Mouse (Mus musculus) neural tube, embryonic 15.5 days (tissue): ENCODE measurements around the gene Adgrg3. TPM values are rescaled to one million over a fixed set of nuclear protein-coding genes. Genes with fewer than 3 reads are reported as not detected.
A peak's percentile ranks its signal among the peaks of the same experiment; 100 is the strongest.

Source experiments
- ATAC-seq: fragments of 200-750 bp; cut with Nextera tagmentation; 2 replicates; pipeline ENCODE4 v1.8.0; 2017; ENCODE audit warnings: mild to moderate bottlenecking, moderate TSS enrichment, moderate library complexity; ENCODE audit not compliant: low FRiP score
- H3K27ac ChIP-seq: fragments of 300-500 bp; sonication (generic); replicated peaks from 2 replicates; pipeline ENCODE4 v1.5.1; 2015; ENCODE audit warnings: mild to moderate bottlenecking, inconsistent platforms
- H3K27me3 ChIP-seq: fragments of 300-500 bp; sonication (generic); replicated peaks from 2 replicates; pipeline ENCODE4 v1.6.1; 2015; ENCODE audit warnings: inconsistent platforms
- H3K36me3 ChIP-seq: fragments of 300-500 bp; sonication (generic); 2 replicates; pipeline ENCODE4 v1.6.1; 2015; ENCODE audit warnings: inconsistent platforms
- H3K4me1 ChIP-seq: fragments of 300-500 bp; sonication (generic); 2 replicates; pipeline ENCODE4 v1.6.1; 2015; ENCODE audit warnings: inconsistent platforms
- H3K4me2 ChIP-seq: fragments of 300-500 bp; sonication (generic); 2 replicates; pipeline ENCODE4 v1.6.1; 2015; ENCODE audit warnings: inconsistent platforms, mild to moderate bottlenecking, moderate library complexity
- H3K4me3 ChIP-seq: fragments of 300-500 bp; sonication (generic); replicated peaks from 2 replicates; pipeline ENCODE4 v1.5.1; 2015; ENCODE audit warnings: mild to moderate bottlenecking, inconsistent platforms
- H3K9ac ChIP-seq: fragments of 300-500 bp; sonication (generic); replicated peaks from 2 replicates; pipeline ENCODE4 v1.6.1; 2015; ENCODE audit warnings: mild to moderate bottlenecking, inconsistent platforms
- H3K9me3 ChIP-seq: fragments of 300-500 bp; sonication (generic); replicated peaks from 2 replicates; pipeline ENCODE4 v1.6.1; 2016; ENCODE audit warnings: inconsistent platforms
- WGBS: fragments of 180-500 bp; shearing (Covaris S2); methylation state at CpG from one replicate; pipeline ENCODE4 v1.1.7; 2015; ENCODE audit warnings: mixed read lengths; 5-methylcytosine and 5-hydroxymethylcytosine counted together
- polyA plus RNA-seq: library from polyadenylated mRNA; unstranded; fragments of >200 nt; fragmentation: Nextera tagmentation; extraction: Ambion mirVana; gene quantifications from 2 replicates; pipeline ENCODE4 v1.2.1, GENCODE M21; 2015

Adgrg3 gene
- polyA plus RNA-seq, 1 experiment from 2014 or later, result 0.95 TPM

GRCm38 (mm10) chr8:94994006-94994405 lies 23.5 kb upstream of the Adgrg3 start:
- no peaks in the 10 kb centered on the region for H3K27me3 ChIP-seq
- H3K4me1 ChIP-seq, result peaks cover 83% of the 10 kb centered on the region
- H3K9ac ChIP-seq, result peak overlapping the region; percentile 53
- H3K36me3 ChIP-seq, result no peaks in the 10 kb centered on the region
- 3% methylated on average over 13 of the region's 14 CpGs for WGBS
- peak overlapping the region; percentile 61 for H3K4me2 ChIP-seq
- peak overlapping the region; percentile 40 for H3K4me3 ChIP-seq
- ATAC-seq, result peak; percentile 84
- H3K27ac ChIP-seq, result peak overlapping the region; percentile 91
- H3K9me3 ChIP-seq, result no peaks in the 10 kb centered on the region

- WGBS, result 11% methylated on average over 1 of the region's 1 CpGs
- H3K9me3 ChIP-seq, result no peaks in the 10 kb centered on the region
- peak overlapping the region; percentile 91 for H3K27ac ChIP-seq
- H3K4me1 ChIP-seq, result peaks cover 88% of the 10 kb centered on the region
- peak overlapping the region; percentile 53 for H3K9ac ChIP-seq
- H3K36me3 ChIP-seq, result no peaks in the 10 kb centered on the region
- ATAC-seq, result no peak
- H3K4me3 ChIP-seq, result peak overlapping the region; percentile 40
- peak overlapping the region; percentile 61 for H3K4me2 ChIP-seq
- H3K27me3 ChIP-seq, result no peaks in the 10 kb centered on the region
Observed at GRCm38 (mm10) chr8:94994510-94994909, 23.0 kb upstream of the Adgrg3 start.

GRCm38 (mm10) chr8:94995336-94995893 lies 22.1 kb upstream of the Adgrg3 start:
- Histone ChIP-seq H3K27me3 (no peaks in the 10 kb centered on the region), H3K27ac (peak overlapping the region; percentile 91), H3K4me2 (peak overlapping the region; percentile 61), H3K9me3 (no peaks in the 10 kb centered on the region), H3K4me1 (peaks cover 97% of the 10 kb centered on the region), H3K36me3 (no peaks in the 10 kb centered on the region), H3K4me3 (peak overlapping the region; percentile 40), H3K9ac (peak overlapping the region; percentile 53)
- ATAC-seq, result no peak
- 22% methylated on average over 5 of the region's 5 CpGs for WGBS

- Histone ChIP-seq H3K4me1 (peaks cover 98% of the 10 kb centered on the region), H3K36me3 (no peaks in the 10 kb centered on the region), H3K27me3 (no peaks in the 10 kb centered on the region), H3K9ac (peak overlapping the region; percentile 53), H3K4me3 (peak overlapping the region; percentile 40), H3K27ac (peak overlapping the region; percentile 91), H3K4me2 (peak overlapping the region; percentile 61), H3K9me3 (no peaks in the 10 kb centered on the region)
- ATAC-seq, result no peak
- WGBS, result 17% methylated on average over 12 of the region's 12 CpGs
Observed at GRCm38 (mm10) chr8:94996037-94996436, 21.5 kb upstream of the Adgrg3 start.

GRCm38 (mm10) chr8:94996899-94997856 lies 20.3 kb upstream of the Adgrg3 start:
- ATAC-seq, result peak; percentile 18
- no peaks in the 10 kb centered on the region for H3K9me3 ChIP-seq

GRCm38 (mm10) chr8:94997857-94998243 lies 19.6 kb upstream of the Adgrg3 start:
- no peaks in the 10 kb centered on the region for H3K27me3 ChIP-seq
- H3K9me3 ChIP-seq, result no peaks in the 10 kb centered on the region
- WGBS, result 24% methylated on average over 6 of the region's 6 CpGs
- ATAC-seq, result no peak
- peaks cover 90% of the 10 kb centered on the region for H3K4me1 ChIP-seq
- peak overlapping the region; percentile 91 for H3K27ac ChIP-seq
- H3K4me3 ChIP-seq, result peak overlapping the region; percentile 40
- H3K36me3 ChIP-seq, result no peaks in the 10 kb centered on the region
- peak overlapping the region; percentile 61 for H3K4me2 ChIP-seq
- peak overlapping the region; percentile 53 for H3K9ac ChIP-seq

More at GRCm38 (mm10) chr8:94996899-94997856, 20.3 kb upstream of the Adgrg3 start:
- no peaks in the 10 kb centered on the region for H3K27me3 ChIP-seq
- H3K36me3 ChIP-seq, result no peaks in the 10 kb centered on the region
- H3K27ac ChIP-seq, result peak overlapping the region; percentile 91
- peak overlapping the region; percentile 53 for H3K9ac ChIP-seq
- WGBS, result 31% methylated on average over 6 of the region's 6 CpGs
- H3K4me2 ChIP-seq, result peak overlapping the region; percentile 61
- H3K4me1 ChIP-seq, result peaks cover 94% of the 10 kb centered on the region
- H3K4me3 ChIP-seq, result peak overlapping the region; percentile 40

- H3K27ac ChIP-seq, result peak overlapping the region; percentile 91
- 28% methylated on average over 2 of the region's 2 CpGs for WGBS
Observed at GRCm38 (mm10) chr8:94998431-94998830, 19.1 kb upstream of the Adgrg3 start.

GRCm38 (mm10) chr8:94999004-94999403 lies 18.5 kb upstream of the Adgrg3 start:
- H3K4me1 ChIP-seq, result peaks cover 79% of the 10 kb centered on the region

More at GRCm38 (mm10) chr8:94998431-94998830, 19.1 kb upstream of the Adgrg3 start:
- peaks cover 5% of the 10 kb centered on the region for H3K36me3 ChIP-seq
- H3K4me1 ChIP-seq, result peaks cover 85% of the 10 kb centered on the region
- no peaks in the 10 kb centered on the region for H3K27me3 ChIP-seq
- H3K4me2 ChIP-seq, result peak overlapping the region; percentile 61
- peak overlapping the region; percentile 40 for H3K4me3 ChIP-seq
- H3K9me3 ChIP-seq, result no peaks in the 10 kb centered on the region
- peak overlapping the region; percentile 53 for H3K9ac ChIP-seq
- no peak for ATAC-seq

GRCm38 (mm10) chr8:94999956-95000355 lies 17.5 kb upstream of the Adgrg3 start:
- no peak for ATAC-seq
- no peak overlapping the region; the same call in 1 of the 2 replicates for H3K4me3 ChIP-seq
- WGBS, result 29% methylated on average over 6 of the region's 6 CpGs
- H3K4me2 ChIP-seq, result peak overlapping the region; percentile 61
- peaks cover 69% of the 10 kb centered on the region for H3K4me1 ChIP-seq
- no peaks in the 10 kb centered on the region for H3K27me3 ChIP-seq
- peak overlapping the region; percentile 37 for H3K9ac ChIP-seq
- H3K9me3 ChIP-seq, result no peaks in the 10 kb centered on the region
- H3K27ac ChIP-seq, result peak overlapping the region; percentile 91
- peaks cover 20% of the 10 kb centered on the region for H3K36me3 ChIP-seq

More at GRCm38 (mm10) chr8:94999004-94999403, 18.5 kb upstream of the Adgrg3 start:
- Histone ChIP-seq H3K9me3 (no peaks in the 10 kb centered on the region), H3K27ac (peak overlapping the region; percentile 91), H3K9ac (0 out of 2 replicates have a peak overlapping the region, but pooled peaks have one; percentile 18), H3K4me3 (peak overlapping the region; percentile 40), H3K4me2 (peak overlapping the region; percentile 61), H3K36me3 (peaks cover 10% of the 10 kb centered on the region), H3K27me3 (no peaks in the 10 kb centered on the region)
- WGBS, result 24% methylated on average over 6 of the region's 6 CpGs
- ATAC-seq, result no peak

GRCm38 (mm10) chr8:95000684-95001083 lies 16.8 kb upstream of the Adgrg3 start:
- Histone ChIP-seq H3K4me3 (0 out of 2 replicates have a peak overlapping the region, but pooled peaks have one; percentile 3), H3K4me2 (peak overlapping the region; percentile 61), H3K27ac (peak overlapping the region; percentile 91), H3K9me3 (no peaks in the 10 kb centered on the region), H3K9ac (no peak overlapping the region), H3K27me3 (no peaks in the 10 kb centered on the region), H3K4me1 (peaks cover 63% of the 10 kb centered on the region), H3K36me3 (peaks cover 27% of the 10 kb centered on the region)
- 7% methylated on average over 5 of the region's 5 CpGs for WGBS
- no peak for ATAC-seq

- 62% methylated on average over 5 of the region's 5 CpGs for WGBS
- no peak for ATAC-seq
Observed at GRCm38 (mm10) chr8:95001165-95001564, 16.3 kb upstream of the Adgrg3 start.

More at GRCm38 (mm10) chr8:95001165-95001564, 16.3 kb upstream of the Adgrg3 start:
- Histone ChIP-seq H3K27ac (peak overlapping the region; percentile 91), H3K9me3 (no peaks in the 10 kb centered on the region), H3K9ac (no peak overlapping the region), H3K27me3 (no peaks in the 10 kb centered on the region), H3K4me3 (no peak overlapping the region), H3K4me2 (no peak overlapping the region; the same call in none of the 2 replicates), H3K36me3 (peaks cover 31% of the 10 kb centered on the region), H3K4me1 (peaks cover 58% of the 10 kb centered on the region)
